Mouse (Mus musculus) heart, adult 2 months (tissue): ENCODE data around the gene Nup35. TPM values are rescaled to one million over a fixed set of nuclear protein-coding genes. Genes with fewer than 3 reads are reported as not detected.

ENCODE experiments used
- DNase-seq, 2 experiments: peaks; one replicate each; pipeline ENCODE4 v3.0.0; 2021
- H3K27ac ChIP-seq: fragments of 200-600 bp; 2 replicates; pipeline ENCODE4 v1.8.1; 2022
- H3K27me3 ChIP-seq: fragments of 200-500 bp; 2 replicates; pipeline ENCODE4 v1.6.1; 2012; ENCODE audit warnings: mild to moderate bottlenecking, low read length, inconsistent platforms, mixed read lengths; ENCODE audit not compliant: control insufficient read depth, insufficient read depth
- H3K36me3 ChIP-seq: fragments of 200-500 bp; 2 replicates; pipeline ENCODE4 v1.6.1; 2012; ENCODE audit warnings: low read length, inconsistent platforms; ENCODE audit not compliant: control insufficient read depth, insufficient read depth
- H3K4me1 ChIP-seq: fragments of 200-500 bp; 2 replicates; pipeline ENCODE4 v1.6.1; 2011; ENCODE audit warnings: low read length; ENCODE audit not compliant: control insufficient read depth, insufficient read depth
- H3K4me3 ChIP-seq: fragments of 200-600 bp; 2 replicates; pipeline ENCODE4 v1.8.1; 2022
- H3K79me2 ChIP-seq: fragments of 200-500 bp; replicated peaks from 2 replicates; pipeline ENCODE4 v1.6.1; 2012; ENCODE audit warnings: mild to moderate bottlenecking, inconsistent platforms, low read length, moderate library complexity, mixed read lengths; ENCODE audit not compliant: control insufficient read depth, insufficient read depth
- H3K9ac ChIP-seq: fragments of 200-500 bp; 2 replicates; pipeline ENCODE4 v1.6.1; 2012; ENCODE audit warnings: low read depth, mild to moderate bottlenecking, control low read depth, inconsistent platforms, low read length, mixed read lengths
- CTCF ChIP-seq: fragments of 200-600 bp; IDR thresholded peaks from 2 replicates; pipeline ENCODE4 v1.8.1; 2022; ENCODE audit warnings: antibody characterized with exemption, mild to moderate bottlenecking, moderate library complexity
- EP300 ChIP-seq: fragments of 200-500 bp; IDR thresholded peaks from 2 replicates; pipeline ENCODE4 v1.6.1; 2011; ENCODE audit warnings: low read depth, low read length, control low read depth; ENCODE audit not compliant: insufficient read depth
- POLR2A ChIP-seq: fragments of 200-500 bp; IDR thresholded peaks from 2 replicates; pipeline ENCODE4 v1.6.1; 2011; ENCODE audit warnings: mild to moderate bottlenecking, low read depth, low read length, control low read depth; ENCODE audit not compliant: insufficient read depth
- WGBS: fragments of 180-500 bp; shearing (Covaris S2); methylation state at CpG from one replicate; pipeline ENCODE4 v1.1.7; 2018; 5-methylcytosine and 5-hydroxymethylcytosine counted together
- intact Hi-C: fragments of 180-260 bp; cut with DNase I; formaldehyde crosslinking; loops from one replicate; pipeline ENCODE4 v1.15.1; 2025
- polyA plus RNA-seq: library from polyadenylated mRNA; depleted of rRNA; stranded (reverse); fragments of >200 nt; gene quantifications from 2 replicates; pipeline ENCODE4 v1.2.3, GENCODE M21; 2012
- total RNA-seq, 2 experiments: library from RNA; stranded (reverse); gene quantifications; 2 replicates each; pipeline ENCODE4 v1.2.3; 2021

Nup35 gene
- total and polyA plus RNA-seq, 3 experiments, result 6.0 to 9.7 (median 6.5) TPM

DNA sequence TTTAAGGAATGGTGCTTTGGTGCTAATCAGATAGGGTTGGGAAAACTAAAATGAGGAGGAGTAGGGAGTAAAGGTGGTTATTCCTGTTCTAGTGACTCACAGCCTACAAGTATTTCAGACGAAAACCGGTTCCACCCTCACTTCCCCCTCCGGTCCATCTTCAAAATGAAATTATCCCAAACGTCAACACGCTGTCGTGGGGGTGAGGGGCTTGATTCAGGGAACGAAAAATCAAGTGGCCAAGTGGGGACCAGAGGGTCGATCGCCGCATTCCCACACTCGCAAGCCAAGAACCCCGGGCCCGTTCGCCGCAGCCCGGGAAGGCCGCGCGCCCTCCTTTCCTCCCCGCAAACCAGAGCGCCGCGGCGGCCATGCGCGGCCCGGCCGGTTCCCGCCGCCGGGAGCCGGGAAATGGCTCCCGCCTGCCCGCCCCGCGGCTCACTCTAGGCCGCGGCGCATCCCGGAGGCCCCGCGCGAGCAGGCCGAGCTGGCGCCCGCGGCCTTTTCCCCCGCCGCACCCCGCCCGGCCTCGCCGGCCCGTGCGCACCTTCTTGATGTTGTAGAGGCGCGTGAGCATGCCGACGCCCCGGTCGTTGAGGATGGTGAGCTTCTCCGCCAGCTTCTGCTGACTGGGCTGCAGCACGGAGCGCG lies 36.6 kb upstream of the Nup35 start:
- WGBS, result under 1% methylated on average over 63 of the region's 65 CpGs
- Histone ChIP-seq H3K79me2 (peaks cover 5% of the 10 kb centered on the region; the same call in 1 of the 2 replicates), H3K4me3 (peak overlapping the region; percentile 77), H3K36me3 (peaks cover 9% of the 10 kb centered on the region), H3K4me1 (peaks cover 3% of the 10 kb centered on the region), H3K27ac (peak overlapping the region; percentile 95), H3K27me3 (no peaks in the 10 kb centered on the region), H3K9ac (peak overlapping the region; percentile 100)
- TF ChIP-seq POLR2A, result no peak
- TF ChIP-seq EP300, result no peak
- TF ChIP-seq CTCF, result no peak
- DNase-seq, result no peak
- intact Hi-C loops, result loop anchor here (2.0 kb wide), 1 partner anchor 36 kb away; the partner anchor contains the start of genes Dusp19 and Nup35

DNA sequence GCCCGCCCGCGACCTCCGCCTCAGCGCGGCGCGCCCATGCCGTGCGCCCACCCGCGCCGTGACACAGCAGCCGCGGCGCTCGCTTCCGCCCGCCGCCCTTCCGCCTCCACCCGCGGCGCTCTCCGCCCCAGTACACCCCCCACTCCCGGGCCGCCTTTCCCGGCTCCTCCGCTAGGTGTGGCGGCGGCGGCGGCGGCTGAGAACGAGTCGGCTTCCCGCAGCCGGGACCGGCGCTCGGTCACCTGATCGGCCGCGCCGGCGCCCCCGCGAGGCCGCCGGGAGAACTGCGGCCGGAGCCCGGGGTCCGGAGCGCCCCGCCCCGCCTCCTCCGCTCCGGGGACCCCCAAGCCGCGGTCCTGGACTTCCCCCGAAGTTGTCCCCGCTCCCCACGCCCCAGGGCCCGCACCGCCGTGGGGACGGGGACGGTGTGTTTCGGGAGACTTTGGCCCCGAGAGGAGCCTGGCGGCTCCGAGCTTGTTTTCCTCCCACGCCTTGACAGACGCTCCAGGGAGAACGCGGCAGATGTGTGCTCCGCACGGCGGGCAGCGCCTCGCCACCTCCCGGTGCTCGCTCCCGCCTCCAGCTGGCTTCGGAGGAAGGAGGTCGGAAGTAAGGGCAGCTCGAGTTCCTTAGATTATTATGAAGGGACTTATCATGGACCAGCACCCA lies 35.9 kb upstream of the Nup35 start, which contains the start of gene Nckap1:
Gene Nckap1, minus strand, starts transcription at position 338 of the 669 bp plus-strand sequence.
- H3K9ac ChIP-seq, result peak within 1 kb of the TSS; percentile 100
- H3K79me2 ChIP-seq, result peaks cover 5% of the 10 kb centered on the region; the same call in 1 of the 2 replicates
- intact Hi-C loops, result loop anchor here (2.0 kb wide), 1 partner anchor 36 kb away; the partner anchor contains the start of genes Dusp19 and Nup35
- peaks cover 3% of the 10 kb centered on the region for H3K4me1 ChIP-seq
- TF ChIP-seq CTCF (peak; percentile 88), EP300 (peak; percentile 47; the same call in 1 of the 2 replicates), POLR2A (peak; percentile 47)
- under 1% methylated on average over 69 of the region's 88 CpGs for WGBS
- peaks cover 9% of the 10 kb centered on the region for H3K36me3 ChIP-seq
- DNase-seq, result peak; percentile 93 to 95
- H3K27me3 ChIP-seq, result no peaks in the 10 kb centered on the region
- peak within 1 kb of the TSS; percentile 95 for H3K27ac ChIP-seq
- peak within 1 kb of the TSS; percentile 77 for H3K4me3 ChIP-seq

DNA sequence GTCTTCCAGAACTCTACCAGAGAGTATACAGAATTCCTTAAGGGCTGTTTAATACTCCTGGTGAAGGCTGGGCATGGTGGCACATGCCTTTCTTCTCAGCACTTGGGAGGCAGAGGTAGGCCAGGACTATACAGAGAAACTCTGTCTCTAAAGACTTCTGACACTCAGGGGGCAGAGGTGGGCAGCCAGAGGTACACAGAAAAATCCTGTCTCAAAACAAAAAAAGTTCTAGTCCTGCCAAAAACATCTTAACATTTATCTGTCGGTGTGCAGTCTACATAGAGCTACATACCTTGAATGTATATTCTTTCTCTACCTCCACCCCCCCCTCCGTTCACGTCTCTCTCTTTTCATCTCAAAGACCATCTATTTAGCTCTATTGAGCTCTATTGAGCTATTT lies 34.7 kb upstream of the Nup35 start:
- H3K79me2 ChIP-seq, result 0 out of 2 replicates have a peak, but pooled peaks cover 3% of the 10 kb centered on the region
- no peak for DNase-seq
- 93% methylated on average over 3 of the region's 3 CpGs for WGBS
- intact Hi-C loops, result loop anchor here (1.0 kb wide), 1 partner anchor 56 kb away; no protein-coding TSS in a partner anchor
- H3K4me3 ChIP-seq, result no peak overlapping the region
- TF ChIP-seq POLR2A (no peak), EP300 (no peak), CTCF (no peak)
- H3K27ac ChIP-seq, result no peak overlapping the region
- H3K27me3 ChIP-seq, result no peaks in the 10 kb centered on the region
- no peak overlapping the region for H3K9ac ChIP-seq
- peaks cover 9% of the 10 kb centered on the region for H3K36me3 ChIP-seq
- peaks cover 3% of the 10 kb centered on the region for H3K4me1 ChIP-seq

DNA sequence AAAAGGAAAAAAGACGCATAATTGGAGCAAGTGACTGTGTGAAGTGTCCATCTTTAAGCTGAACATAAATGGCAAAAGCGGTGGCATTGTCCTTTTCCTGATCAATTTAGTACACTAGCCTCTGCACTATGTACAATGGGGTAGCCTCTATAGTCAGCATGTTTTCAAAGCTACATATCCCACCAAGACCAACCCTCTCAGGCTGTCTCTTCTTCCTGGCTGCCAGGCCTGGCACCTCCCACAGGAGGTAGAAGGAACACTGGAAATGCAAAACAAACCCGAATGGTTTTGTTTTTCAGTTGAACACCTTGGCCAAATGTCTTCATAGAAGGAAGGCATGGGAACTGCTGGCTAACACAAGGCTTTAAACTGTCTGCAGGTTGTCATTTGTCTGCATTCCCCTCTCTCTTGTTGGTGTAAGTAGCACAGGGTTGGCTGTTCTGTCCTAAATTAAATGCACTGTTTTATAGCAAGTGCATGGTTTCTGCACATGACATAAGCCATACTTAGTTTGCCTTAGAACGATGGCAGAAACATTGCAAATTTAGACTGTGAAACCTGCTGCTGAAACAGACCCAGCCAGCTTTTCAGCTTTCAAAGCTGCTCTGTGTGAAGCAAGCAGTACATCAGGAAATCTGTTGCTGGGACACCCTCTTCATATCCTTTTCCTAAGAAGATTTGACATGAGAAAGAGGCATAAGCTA lies 22.7 kb upstream of the Nup35 start:
- Histone ChIP-seq H3K27me3 (no peaks in the 10 kb centered on the region), H3K4me3 (no peak overlapping the region), H3K36me3 (no peaks in the 10 kb centered on the region), H3K9ac (no peak overlapping the region), H3K27ac (no peak overlapping the region), H3K4me1 (no peaks in the 10 kb centered on the region), H3K79me2 (no peaks in the 10 kb centered on the region)
- DNase-seq, result no peak
- 66% methylated on average over 4 of the region's 4 CpGs for WGBS
- TF ChIP-seq CTCF (no peak), EP300 (no peak), POLR2A (no peak)
- intact Hi-C loops, result no loop called here

DNA sequence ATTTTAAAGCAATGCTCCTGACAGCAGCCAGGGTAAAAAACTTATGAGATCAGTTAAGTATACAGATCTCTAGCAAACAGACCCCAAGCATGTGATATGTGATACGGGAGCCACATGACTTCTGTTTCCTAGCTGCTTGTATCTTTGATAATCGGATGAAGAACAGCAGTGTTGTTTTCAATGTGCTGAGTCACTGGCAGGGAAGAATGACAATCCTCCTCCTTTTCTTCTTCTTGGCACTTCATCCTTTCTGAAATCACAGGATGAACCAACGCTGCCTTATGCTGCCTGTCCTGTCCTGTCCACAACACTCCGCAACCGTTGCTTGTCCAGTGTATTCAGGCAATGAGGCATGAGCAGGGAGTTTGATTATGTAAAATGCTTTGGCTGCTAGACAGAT lies 20.1 kb upstream of the Nup35 start:
- intact Hi-C loops, result no loop called here
- Histone ChIP-seq H3K27me3 (no peaks in the 10 kb centered on the region), H3K4me3 (no peak overlapping the region), H3K79me2 (no peaks in the 10 kb centered on the region), H3K36me3 (no peaks in the 10 kb centered on the region), H3K4me1 (no peaks in the 10 kb centered on the region), H3K9ac (no peak overlapping the region), H3K27ac (no peak overlapping the region)
- no peak for TF ChIP-seq CTCF
- TF ChIP-seq EP300, result no peak
- TF ChIP-seq POLR2A, result no peak
- DNase-seq, result no peak
- WGBS, result 61% methylated on average over 5 of the region's 5 CpGs
